Mouse (Mus musculus) layer of hippocampus, adult 9-10 months (tissue): ENCODE measurements around the gene Plekhg3.

Experiments used
- DNase-seq: peaks from one replicate; pipeline ENCODE4 v3.0.0; 2022; ENCODE audit warnings: low spot score

Plekhg3 gene

GRCm38 (mm10) chr12:76530580-76531139 lies at the start of gene Plekhg3:
Gene Plekhg3 (plus strand): TSS chr12:76530891.
- no peak for DNase-seq

GRCm38 (mm10) chr12:76482446-76482845 lies 48.2 kb upstream of the Plekhg3 start:
- DNase-seq: no peak

GRCm38 (mm10) chr12:76482948-76483347 lies 47.7 kb upstream of the Plekhg3 start:
- no peak for DNase-seq

DNA sequence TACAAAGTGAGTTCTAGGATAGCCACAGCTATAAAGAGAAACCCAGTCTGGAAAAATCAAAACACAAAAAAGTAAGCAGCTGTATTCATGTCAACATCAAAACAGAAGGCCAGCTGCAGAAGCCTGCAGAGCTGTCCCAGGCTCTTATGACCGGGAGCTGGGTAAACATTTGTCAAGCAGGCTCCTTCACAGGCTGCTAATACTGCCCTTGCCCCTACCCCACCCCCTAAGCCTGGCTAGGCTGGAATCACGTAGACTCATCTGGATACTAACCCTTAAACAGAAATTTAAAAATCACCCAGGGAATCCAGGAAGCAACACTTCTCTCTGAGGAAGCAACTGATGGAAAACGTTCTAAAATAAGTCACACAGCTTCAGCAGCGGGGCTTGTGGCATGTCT lies 45.8 kb upstream of the Plekhg3 start:
- DNase-seq: no peak

- no peak for DNase-seq
Measured at GRCm38 (mm10) chr12:76485381-76485780, 45.3 kb upstream of the Plekhg3 start.

DNA sequence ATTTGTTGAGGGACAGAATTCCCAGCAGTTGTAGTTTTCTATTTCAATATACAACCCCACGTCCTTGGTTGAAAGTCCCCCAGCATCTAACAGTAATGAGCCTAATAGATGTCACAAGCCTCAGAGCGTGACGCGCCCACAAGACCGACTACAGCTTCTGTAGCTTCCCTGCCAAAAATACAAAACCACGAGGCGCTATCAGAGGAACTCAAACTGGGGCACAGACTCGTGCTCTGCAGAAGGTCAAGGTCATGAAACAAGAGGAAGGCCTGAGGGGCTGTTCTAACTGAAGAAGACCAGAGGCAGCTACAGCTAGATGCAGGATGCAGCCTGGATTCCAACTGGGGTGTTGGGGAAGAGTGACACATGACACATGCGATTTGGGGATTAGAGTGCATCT lies 43.7 kb upstream of the Plekhg3 start:
- DNase-seq: no peak

GRCm38 (mm10) chr12:76490798-76491197 lies 39.9 kb upstream of the Plekhg3 start:
- DNase-seq: no peak

- no peak for DNase-seq
Measured at GRCm38 (mm10) chr12:76493462-76493861, 37.2 kb upstream of the Plekhg3 start.

GRCm38 (mm10) chr12:76495381-76495780 lies 35.3 kb upstream of the Plekhg3 start:
- no peak for DNase-seq

- DNase-seq: no peak
Measured at GRCm38 (mm10) chr12:76496324-76496723, 34.4 kb upstream of the Plekhg3 start.

GRCm38 (mm10) chr12:76499276-76499675 lies 31.4 kb upstream of the Plekhg3 start:
- no peak for DNase-seq

GRCm38 (mm10) chr12:76500055-76500454 lies 30.6 kb upstream of the Plekhg3 start:
- no peak for DNase-seq

DNA sequence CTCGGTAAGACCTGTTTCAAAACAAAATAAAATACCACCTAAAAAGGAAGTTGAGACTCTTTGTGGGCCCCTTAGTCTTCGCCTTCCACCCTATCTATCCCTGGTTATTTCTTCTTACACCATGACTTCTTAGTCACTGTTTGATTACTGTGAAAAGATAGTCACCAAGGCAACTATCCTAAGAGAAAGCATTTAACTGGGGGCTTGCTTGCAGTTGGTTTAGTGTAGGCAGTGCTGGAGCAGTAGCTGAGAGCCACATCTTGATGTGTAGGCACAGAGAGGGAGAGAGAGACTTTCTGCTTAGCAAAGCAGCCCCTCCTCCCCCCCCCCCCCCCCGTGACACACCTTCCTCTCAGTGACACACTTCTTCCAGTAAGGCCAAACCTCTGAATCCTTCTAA lies 29.8 kb upstream of the Plekhg3 start:
- DNase-seq: no peak

GRCm38 (mm10) chr12:76502981-76503380 lies 27.7 kb upstream of the Plekhg3 start:
- DNase-seq: no peak

- DNase-seq: no peak
Measured at GRCm38 (mm10) chr12:76506522-76506921, 24.2 kb upstream of the Plekhg3 start.

- no peak for DNase-seq
Measured at GRCm38 (mm10) chr12:76507791-76508190, 22.9 kb upstream of the Plekhg3 start.

GRCm38 (mm10) chr12:76508909-76509440 lies 21.7 kb upstream of the Plekhg3 start:
- DNase-seq: no peak

DNA sequence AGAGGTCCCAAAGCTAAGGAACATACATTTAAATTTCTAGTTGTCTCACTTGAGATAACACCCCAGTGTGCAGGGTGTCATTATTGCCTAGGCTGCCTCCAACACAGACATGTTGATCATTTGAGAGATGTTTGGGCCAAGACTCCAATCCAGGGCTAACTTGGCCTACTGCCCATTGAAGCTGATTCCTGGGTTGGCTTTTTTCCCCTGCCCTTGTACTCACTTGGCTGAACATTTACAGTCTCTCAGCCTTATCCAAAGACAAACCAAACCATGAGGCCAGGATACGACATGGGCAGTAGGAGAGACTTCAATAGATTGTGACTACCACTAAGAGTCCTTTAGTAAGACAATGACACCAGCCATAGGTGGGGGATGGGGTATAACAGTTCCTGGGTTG lies 18.0 kb upstream of the Plekhg3 start:
- DNase-seq: no peak

DNA sequence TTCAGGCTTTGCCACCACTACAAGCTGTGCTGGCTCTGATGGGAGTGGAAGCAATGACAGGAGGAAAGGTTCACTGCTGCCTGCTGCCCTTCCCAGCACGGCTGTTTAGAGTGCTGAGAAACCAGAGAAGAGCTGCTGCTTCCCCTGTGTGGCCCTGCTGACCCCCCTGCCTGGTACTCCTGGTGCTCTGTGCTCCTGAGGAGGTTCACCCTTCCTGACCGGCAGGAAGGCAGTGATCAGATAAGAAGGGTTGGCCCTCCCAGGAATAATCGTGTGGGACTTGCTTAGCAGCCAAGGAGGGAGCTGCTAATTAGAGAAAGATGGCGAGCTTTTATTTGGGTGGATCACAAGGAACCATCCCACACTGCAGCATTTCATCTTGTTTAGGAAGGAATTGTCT lies 15.8 kb upstream of the Plekhg3 start:
- DNase-seq: no peak

DNA sequence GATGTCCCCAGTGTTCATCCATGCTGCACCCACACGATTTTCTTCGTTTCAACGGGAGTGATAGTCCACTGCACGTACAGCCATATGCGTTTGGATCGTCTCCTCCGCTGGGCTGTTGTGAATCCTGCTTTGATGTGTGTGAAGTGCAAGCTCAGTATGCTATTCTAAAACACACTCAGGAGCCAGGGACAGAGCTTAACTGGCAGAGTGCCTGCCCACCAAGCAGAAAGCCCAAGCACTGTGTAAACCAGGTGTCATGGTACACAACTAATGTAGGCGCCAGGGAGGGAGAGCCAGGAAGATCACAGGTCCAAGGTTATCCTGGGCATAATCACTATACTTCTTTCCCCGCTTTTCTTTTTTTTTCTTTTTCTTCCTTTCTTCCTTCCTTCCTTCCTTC lies 12.7 kb upstream of the Plekhg3 start:
- DNase-seq: no peak

DNA sequence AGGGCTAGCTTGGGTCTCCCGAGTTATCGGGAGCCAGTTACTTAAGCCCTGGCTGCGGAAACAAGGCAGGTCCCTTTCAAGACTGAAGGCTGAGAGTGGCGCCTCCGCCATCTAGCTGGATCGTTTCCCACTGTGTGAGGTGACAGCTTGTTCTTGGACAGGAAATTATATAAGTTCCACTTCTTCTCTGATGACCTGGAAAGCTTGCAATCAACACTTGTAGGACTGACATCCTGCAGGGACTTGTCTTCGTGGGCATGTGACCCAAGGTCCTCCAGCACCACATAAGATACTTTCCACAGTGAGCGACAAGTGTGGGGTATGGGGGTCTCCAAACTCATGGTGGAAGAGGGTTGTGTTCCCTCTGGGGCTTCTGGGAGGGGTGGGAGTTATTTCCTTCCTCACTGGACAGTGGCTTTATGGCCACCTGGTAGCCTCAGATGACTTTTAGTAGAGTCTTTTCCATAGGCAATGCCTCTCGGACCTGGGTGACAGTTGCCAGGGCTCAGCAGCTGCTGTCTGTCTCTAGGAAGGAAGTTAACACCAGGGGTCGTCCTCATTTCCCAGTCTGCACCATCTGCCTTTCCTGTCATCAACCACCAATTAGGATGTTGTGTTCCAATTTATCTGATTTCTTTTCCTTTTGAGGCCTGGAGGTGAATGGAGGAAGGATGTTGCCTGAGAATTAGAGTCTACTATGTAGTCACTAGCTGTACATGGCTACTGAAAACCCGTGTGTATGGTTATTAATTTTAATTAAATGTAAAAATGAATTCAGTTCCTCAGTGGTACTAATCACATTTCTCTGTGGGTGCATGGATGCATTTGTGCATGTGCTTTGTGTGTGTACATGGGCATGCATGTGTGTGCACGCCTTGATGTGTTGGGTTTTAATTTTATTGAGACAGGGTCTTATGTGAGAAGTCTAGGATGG lies 11.5 kb upstream of the Plekhg3 start:
- no peak for DNase-seq

- DNase-seq: no peak
Measured at GRCm38 (mm10) chr12:76523654-76524053, 7.0 kb upstream of the Plekhg3 start.

DNA sequence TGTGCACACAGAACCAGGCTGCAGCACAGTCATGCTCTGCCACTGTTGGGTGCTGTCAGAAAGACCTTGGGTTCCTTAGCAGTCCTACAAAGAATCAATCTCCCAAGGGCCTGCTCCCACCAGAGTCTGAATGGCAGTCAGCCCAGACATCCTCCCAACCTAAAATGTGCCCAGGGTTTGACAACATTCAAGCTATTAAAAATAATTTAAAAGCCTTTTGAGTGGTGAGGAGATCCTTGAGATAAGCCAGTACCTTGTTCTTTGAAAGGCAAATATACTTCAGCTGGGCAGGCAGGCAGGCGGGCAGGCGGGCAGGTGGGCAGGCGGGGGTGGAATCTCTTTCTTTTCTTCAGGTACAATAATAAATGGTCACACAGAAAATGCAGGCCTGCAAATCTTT lies 5.8 kb upstream of the Plekhg3 start:
- DNase-seq: no peak
